Mouse (Mus musculus) monocyte, adult 2 months (primary cell): ENCODE results near the gene Zc3h4.
A peak's percentile ranks its signal among the peaks of the same experiment; 100 is the strongest.
"Not testable (repeated sequence)": the region's sequence is repeated elsewhere in the genome, so short reads cannot be mapped to it uniquely, and the experiment has no call there.

ENCODE experiments used
- DNase-seq, 2 experiments: peaks; one replicate each; pipeline ENCODE4 v3.0.0; 2022; ENCODE audit warnings: low spot score in 2 of 2, low read depth in 1 of 2

Gene Zc3h4

GRCm38 (mm10) chr7:16400689-16401611, at the start of gene Zc3h4:
Gene Zc3h4, plus strand, starts transcription at chr7:16400910.
- peak; percentile 69 to 79 for DNase-seq

- DNase-seq: no peak
Measured at GRCm38 (mm10) chr7:16355854-16356594, 44.7 kb upstream of the Zc3h4 start.

- no peak for DNase-seq
Measured at GRCm38 (mm10) chr7:16357602-16358001, 43.1 kb upstream of the Zc3h4 start.

GRCm38 (mm10) chr7:16364319-16364718, 36.4 kb upstream of the Zc3h4 start:
- DNase-seq: no peak

DNA sequence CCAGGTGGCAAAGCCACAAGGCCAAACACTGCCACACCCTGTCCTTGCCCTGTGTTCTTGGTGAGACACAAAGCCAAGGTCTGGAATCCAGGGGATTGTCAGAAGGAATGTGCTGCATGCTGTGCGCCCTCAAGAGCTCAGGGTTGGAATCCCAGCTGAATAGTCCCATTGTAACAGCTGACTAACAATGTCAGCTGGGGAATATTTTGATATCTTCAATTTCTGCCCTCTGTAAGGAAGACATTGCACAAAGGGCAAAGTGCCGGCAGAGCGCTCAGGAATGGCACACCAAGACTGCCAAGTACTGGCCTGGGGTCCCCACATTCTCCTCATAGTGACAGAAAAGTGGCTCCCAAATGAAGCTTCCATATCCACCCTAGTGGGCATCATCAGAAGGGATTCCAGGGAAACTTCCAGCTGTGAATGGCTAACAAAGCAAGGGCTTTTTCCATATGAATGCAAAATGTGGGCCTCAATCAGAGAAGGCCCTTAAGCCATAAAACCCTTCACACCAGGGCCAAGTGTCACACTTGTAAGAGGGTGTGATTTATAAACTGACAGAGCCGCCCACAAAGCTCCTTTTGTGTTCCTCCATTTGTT, 35.7 kb upstream of the Zc3h4 start:
- DNase-seq: no peak

DNA sequence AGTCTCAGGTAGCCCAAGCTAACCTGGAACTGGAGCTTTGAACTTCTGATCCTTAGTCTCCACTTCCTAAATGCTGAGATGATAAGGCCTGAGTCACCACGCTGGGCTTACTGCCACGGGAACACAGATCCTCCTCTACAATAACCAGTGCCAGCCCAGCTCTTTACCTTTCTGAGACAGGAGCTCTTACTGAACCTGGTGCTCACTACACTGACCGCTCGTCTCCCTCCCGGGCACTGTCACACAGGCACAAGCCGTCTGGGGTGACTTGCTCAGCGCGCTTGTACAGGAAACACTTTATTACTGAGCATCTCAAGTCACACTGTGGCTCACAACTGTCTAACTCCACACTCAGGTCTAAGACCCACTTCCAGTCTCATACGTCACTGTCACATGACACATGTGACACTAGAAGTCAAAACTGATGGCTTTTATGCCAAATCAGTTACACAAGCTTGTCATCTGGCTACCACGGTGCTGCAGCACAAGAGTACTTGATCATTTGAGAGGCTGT, 34.5 kb upstream of the Zc3h4 start:
- no peak for DNase-seq

GRCm38 (mm10) chr7:16366669-16367068, 34.0 kb upstream of the Zc3h4 start:
- no peak for DNase-seq

- no peak for DNase-seq
Measured at GRCm38 (mm10) chr7:16368835-16369234, 31.9 kb upstream of the Zc3h4 start.

DNA sequence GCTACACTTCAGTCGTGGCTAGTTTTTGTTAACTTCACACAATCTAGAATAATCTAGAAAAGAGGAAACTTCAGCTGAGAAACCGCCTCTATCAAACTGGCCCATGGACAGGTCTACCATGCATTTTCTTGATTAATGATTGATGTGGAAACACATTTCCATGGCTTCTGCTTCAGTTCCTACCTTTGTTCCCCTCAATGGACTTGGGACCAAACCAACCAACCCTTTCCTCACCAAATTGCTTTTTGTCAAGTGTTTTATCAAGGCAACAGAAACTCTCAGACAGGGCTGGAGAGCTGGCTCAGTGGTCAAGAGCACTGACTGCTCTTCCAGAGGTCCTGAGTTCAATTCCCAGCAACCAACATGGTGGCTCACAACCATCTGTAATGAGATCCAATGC, 30.1 kb upstream of the Zc3h4 start:
- no peak for DNase-seq

GRCm38 (mm10) chr7:16373719-16374118, 27.0 kb upstream of the Zc3h4 start:
- no peak for DNase-seq

DNA sequence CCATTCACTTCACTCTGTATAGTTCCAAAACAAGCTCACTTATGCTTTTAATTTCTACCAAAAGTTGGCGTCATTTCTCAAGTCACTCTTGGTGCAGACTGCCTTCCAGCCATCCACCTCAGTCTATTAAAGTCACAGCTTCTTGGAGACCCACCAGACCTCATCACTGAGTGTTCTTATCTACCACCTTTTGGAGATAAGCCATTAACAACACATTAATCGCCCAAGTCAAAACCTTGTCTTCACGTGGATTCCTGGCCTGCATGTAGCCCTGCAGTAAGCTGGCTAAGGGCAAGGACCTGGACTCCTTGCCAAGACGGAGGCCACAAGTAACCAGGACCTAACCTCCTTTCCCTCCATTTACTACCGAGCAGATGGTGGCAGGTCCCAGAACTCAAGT, 25.7 kb upstream of the Zc3h4 start:
- DNase-seq: no peak

- peak in 1 of 2 experiments; percentile 42 for DNase-seq
Measured at GRCm38 (mm10) chr7:16376505-16376904, 24.2 kb upstream of the Zc3h4 start.

DNA sequence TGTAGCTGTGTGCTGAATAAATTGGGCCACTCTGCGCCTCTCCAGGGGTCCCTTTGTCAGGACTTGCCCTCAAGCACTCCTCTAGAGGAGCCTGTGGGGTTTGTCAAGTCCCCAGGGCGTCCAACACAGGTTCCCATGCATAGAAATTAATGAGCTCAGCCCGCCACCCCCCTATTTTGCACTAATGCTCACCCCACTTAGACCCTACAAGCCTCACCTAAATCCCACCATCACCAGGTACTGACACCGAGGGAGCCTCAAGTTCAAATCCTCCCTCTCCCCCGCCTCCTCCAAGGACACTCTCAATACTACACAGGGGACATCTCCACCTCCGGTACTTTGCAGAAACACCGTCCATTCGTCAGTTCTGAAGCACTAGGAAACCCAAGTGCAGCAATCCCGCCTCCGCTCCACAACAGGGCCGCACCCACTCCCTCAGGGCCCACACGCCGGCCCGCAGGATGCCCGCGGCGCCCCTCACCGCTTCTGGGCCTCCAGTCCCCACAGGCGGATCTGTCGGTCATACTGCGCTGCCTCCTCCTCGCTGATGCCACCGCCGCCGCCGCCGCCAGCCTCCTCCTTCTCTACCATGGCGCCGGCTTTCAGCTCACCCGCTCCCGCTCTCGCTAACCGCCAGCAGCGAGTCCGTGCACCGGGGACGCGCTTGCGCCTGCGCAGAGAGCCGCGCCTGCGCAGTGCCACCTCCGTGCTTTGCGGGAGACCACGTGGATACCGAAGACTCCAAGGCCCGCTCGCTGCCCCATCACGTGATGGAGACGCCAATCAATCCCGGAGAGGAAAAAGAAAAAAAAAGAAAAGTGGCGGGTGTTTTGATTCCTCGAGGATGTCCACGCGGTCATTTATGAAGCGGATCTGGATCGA, 13.3 kb upstream of the Zc3h4 start, which contains the start of gene Sae1:
TSS of gene Sae1 (minus strand) at position 647 of the 882 bp plus-strand sequence.
- peak; percentile 89 to 94 for DNase-seq

DNA sequence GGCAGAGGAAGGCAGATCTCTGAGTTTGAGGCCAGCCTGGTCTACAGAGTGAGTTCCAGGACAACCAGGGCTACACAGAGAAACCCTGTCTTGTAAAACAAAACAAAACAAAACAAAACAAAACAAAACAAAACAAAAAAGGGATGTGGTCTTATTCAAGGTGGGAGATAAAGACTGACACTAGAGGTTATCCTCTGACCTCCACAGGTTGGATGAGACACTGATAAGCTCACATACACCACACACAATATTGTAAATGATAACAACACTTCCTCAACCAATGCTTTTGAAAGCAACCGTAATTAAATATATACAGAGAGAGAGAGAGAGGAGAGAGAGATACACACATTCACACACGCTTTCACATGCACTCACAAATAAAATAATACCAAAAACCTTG, 10.8 kb upstream of the Zc3h4 start:
- DNase-seq: not testable (repeated sequence)

GRCm38 (mm10) chr7:16392923-16393322, 7.8 kb upstream of the Zc3h4 start:
- DNase-seq: no peak

DNA sequence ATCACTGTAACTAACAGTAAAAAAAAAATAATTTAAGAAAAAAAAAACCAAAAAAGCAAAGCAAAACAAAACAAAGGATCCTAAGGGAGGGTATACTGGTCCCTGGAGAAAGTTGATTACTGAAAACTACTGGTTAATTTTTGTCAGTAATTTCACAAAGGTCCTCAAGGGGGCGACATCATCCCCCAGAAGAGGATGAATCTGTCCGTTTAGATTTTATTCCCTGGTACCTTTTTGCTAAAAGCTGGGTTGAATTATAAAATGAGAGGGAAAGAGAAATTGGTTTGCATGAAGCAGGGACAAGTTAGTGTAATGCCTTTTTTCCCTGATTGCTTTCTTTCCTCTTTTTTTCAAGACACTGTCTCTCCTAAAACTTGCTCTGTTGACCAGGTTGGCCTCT, 4.8 kb upstream of the Zc3h4 start:
- no peak for DNase-seq

DNA sequence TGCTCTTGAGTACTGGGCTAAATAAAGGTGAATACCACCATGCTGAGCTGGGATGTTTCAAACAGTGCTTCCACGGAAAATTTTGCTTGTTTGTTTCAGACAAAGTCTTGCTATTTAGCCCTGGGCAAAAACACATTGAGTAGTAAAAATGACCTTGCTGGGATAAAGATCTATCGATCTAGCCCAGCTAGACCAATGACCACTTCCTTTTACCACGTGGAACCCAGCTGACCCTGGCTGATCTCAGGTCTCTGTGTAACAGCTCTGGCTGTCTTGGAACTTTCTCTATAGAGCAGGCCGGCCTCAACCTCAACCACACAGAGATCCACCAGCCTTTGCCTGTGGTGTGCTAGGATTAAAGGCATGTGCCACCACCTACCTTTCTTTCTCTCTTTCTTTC, 3.2 kb upstream of the Zc3h4 start:
- no peak for DNase-seq

GRCm38 (mm10) chr7:16398387-16399050, 2.2 kb upstream of the Zc3h4 start:
- DNase-seq: no peak

GRCm38 (mm10) chr7:16399098-16399819, 1.5 kb upstream of the Zc3h4 start:
- DNase-seq: peak; percentile 80 to 90
